Mouse (Mus musculus) heart, adult 18-20 months (tissue): ENCODE measurements around the gene Btbd6. TPM values are rescaled to one million over a fixed set of nuclear protein-coding genes. Genes with fewer than 3 reads are reported as not detected.

Experiments
- DNase-seq, 2 experiments: peaks; one replicate each; pipeline ENCODE4 v3.0.0; 2021 to 2022; ENCODE audit warnings: mixed read lengths in 1 of 2
- total RNA-seq, 2 experiments: library from RNA; stranded (reverse); gene quantifications; 2 replicates each; pipeline ENCODE4 v1.2.3; 2021

The Btbd6 gene
- total RNA-seq, 2 experiments from 2014 or later, result 24.3 to 27.6 TPM

DNA sequence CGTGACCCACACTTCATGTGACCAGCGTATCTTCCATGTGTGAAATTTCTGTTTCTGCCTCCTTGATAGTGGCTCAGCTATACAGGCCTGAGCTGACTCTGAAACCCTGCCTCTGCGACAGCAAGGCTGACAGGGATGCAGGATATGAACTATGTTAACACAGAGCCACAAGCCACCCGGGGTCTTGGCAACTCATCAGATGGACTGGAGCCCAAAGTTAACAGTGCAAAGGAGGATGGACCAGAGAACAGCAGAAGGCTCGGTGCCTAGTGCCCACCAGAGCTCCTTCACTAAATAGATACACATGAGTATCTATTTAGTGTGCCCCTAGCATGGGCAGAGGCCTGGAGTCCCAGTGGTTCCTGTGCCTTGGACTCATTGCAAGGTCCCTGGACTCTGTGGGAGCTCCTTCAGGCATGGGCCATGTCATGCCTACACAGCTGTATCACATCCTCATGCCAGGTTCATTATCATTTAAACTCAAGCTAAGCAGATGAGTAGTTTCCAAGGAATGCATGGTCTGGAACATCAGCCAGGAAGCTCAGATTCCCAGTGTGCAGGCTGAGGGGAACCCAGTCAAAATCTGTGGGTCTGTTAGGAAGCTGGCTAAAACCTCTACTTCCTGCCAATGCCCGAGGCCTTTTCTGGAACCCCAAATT is 35.5 kb downstream of the Btbd6 start:
- DNase-seq, result peak in 1 of 2 experiments; percentile 44

DNA sequence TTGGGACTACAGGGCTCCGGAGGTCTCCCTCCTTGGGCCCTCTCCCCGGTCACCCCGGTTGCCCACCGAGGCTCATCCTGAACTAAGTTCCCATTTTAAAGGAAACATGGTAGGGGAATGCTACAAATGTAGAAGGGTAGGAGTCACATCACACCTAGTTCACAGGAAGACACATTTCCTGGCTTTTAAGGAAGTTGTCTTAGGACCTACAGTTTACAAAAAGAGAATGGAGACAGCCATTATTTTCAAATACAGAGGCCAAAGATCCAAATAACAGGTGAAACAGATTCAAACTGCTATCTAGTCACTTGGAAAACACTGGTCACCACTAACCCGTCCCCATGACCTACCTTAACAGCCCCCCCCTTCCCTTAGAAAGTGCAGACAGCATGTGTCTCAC is 36.2 kb downstream of the Btbd6 start:
- DNase-seq, result no peak

DNA sequence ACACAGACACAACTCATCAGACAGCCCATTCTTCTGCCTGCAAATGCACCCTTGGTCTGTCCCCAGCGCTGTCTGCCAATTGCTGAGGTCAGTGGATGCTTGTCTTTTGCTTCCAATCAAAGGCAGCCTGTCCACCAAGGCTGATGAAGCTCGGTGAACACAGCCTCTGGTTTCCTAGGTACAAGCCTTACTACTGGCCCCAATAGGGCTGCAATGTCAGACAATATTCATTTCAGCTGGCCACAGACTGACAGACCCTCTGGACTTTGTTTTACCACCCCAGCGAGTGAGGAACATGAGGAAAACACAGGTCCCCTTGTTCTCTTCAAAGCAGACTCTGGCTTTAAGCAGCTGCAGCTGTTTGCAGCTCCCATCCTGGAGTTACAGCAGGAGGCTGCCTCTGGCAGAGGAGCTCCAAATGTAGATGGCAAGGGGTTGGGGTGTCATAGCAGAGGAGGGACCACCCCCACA is 36.8 kb downstream of the Btbd6 start:
- DNase-seq, result peak in 1 of 2 experiments; percentile 55

DNA sequence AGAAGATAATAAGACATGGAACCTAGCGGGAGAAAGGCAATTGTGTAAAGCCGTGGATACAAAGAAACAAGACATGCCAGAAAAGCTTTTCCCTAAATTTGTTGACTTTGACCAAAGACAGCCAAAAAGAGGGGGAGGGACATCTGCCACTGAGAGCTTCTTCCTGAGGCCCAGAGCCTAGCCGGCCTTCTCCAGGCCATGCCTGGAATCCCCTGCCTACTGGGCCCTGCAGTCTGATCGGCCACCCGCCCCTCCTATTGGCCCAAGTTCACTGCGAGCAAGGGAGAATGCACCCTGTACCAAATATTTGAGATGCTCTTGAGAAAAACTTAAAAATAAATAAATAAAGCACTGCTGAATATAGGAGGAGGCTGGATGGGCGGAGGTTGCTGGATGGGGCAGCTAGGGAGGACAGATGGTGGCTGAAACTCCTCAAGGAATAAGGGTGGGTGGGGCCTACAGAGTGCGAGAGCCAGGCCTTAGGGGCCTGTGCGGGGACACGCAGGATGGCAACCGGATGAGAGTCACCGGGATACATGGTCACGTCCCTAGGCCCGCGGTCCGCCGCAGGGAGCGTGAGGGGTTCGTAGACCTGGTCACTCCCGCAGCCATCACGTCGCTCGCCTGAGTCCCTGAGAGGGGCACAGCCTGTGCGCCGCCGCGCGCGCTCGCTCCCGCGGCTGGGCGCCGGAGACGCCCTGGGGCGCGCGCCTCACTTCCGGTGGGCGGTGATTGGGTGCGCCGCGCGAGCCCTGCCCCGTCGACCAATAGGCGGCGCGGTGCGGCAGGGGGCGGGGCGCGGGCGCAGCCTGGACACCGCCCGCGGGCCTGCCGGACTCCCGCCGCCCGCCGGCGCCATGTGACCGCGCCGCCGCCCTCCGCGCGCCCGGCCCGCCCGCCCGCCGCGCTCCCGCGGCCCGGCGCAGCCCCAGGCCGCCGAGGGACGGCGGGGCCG is 37.6 kb downstream of the Btbd6 start, which contains the start of gene Pacs2:
Gene Pacs2, plus strand, starts transcription at position 905 of the 955 bp plus-strand sequence.
- peak; percentile 94 to 96 for DNase-seq

DNA sequence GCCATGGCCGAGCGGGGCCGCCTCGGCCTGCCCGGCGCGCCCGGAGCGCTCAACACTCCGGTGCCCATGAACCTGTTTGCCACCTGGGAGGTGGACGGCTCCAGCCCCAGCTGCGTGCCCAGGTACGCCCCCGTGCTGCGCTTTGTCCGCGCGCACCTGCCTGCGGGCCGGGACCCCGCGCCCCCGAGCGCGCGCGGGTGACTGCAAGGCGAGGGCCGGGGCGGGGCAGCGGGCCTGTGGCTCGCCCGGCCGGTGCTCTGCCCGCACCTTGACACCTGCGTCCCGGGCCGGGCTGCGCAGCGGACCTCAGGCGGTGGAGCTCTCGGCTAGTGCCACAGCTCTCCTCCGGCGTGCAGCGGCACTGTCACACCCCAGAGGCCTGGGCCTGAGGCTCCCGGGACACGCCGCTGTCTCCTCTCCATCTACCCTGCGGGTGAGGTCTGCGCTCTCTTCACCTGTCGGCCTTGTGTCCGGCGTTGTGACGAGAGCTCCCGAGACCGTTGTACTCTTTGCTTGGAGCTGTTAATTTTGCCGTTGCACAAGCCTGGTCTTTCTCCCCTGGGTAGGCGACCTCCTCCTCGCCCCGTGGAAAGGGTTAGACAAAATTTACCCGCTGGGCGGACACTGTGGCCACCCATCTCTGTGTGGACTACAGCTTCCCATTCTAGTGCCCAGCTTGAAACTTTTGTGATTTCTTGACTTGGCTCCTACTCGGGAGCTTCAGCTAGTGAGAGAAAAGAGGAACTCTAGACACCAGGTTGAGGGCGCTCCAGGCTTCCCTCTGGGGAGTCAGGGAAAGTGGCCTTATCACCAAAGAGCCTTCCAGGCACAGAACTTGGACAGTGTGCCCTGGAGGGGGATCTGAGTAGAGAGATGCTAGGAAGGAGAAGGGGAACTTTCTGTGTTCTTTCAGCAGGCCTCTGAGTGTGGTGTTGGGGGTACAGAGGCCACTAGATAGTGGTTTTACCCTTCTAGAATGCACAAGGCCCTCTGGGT is 38.6 kb downstream of the Btbd6 start:
- DNase-seq, result peak; percentile 65 to 66

DNA sequence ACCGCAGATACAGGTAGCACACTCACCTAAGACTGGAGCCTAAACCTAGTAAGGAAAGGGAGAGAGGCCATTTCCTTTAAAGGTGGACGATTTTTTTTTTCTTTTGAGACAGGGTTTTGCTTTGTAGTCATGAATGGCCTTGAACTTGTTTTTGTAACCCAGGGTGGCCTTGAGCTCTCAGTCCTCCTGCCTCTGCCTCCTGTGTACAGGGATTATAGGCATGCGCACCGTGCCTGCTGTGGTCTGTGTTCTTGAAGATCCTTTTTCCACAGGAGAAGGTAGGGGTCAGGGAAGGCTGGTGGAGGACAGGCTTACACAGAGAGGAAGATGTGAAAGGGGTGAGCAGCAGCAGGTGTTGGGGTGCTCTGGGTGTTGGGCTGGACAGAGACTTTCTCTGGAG is 39.7 kb downstream of the Btbd6 start:
- DNase-seq, result no peak

DNA sequence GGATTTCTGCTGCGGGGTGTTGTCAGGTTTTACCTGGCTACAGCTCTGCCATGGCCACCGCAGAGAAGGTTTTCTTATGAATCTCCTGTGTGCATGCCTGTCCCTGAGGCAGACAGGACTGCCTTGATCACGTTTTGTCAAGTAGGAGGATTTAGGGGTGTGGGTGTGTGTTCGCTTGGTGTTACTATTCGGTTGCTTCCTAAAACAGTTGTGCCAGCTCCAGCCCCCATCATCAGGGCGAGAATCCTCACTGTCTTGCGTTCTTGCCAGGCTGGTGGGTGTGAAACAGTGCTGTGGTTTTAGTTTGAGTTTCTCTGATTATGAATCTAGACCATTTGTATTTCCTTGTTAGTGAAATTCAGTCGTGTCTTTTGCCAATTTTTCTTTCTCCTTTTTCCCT is 40.7 kb downstream of the Btbd6 start:
- no peak for DNase-seq

DNA sequence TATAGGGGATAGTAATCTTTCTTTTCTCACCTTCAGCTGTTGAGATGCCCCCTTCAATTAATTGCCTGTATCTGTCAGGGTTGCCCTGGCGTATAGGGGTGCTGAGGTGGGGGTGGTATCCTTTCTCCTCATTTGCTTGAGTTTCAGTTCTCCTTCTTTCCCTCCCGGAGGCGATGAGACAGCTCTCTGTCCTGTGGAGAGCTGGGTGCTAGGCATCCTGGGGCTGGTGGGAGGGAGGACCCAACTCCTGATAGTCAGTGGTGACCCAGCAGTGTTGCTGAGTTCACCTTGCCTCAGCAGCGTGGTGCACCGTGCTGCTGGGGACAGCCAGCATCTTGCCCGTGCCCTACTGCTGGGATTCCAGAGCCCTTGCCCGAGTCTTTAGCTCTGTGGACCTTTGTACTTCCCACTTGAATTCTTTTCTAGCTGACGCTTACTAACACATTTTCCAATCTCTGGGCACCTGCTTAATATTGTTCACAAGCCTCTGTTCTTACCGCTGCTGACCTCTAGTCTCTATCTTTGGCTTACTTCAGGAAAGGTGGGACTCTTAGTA is 41.2 kb downstream of the Btbd6 start:
- peak in 1 of 2 experiments; percentile 31 for DNase-seq

DNA sequence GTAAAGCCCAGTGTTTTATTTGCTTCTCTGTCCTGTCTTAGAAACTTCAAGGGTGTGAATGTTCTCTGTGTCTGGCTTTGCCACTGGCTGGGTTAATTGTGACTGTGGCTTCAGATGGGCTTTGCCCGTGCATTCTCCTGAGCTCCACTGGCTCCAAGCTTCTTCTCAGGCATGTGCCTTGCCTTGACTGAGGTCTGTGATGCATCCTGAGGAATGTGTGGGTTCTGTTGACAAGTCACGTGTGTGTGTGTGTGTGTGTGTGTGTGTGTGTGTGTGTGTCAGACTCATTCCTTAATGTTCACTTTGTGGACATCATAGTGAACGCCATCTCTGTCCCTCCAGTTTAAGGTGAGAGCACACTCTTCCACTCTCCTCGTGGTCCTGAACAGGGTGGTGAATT is 42.5 kb downstream of the Btbd6 start:
- DNase-seq, result no peak

DNA sequence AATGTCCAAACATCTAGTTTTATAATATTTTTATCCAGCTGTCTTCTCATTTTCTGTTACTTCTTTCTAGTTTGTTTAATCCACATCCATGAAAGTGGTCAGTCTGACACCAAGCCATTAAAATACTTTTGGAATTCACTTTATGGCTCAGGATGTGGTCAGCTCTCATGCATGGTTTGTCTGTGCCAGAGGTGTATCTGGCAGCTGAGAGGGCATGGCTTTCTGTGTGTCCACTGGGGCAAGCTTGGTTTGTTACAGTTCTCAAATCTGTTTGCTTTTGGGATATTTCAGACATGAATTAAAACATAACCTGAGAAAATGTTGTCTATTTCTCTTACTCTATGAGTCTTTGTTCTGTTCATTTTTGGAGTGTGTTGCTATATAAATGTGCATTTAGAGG is 45.2 kb downstream of the Btbd6 start:
- no peak for DNase-seq

DNA sequence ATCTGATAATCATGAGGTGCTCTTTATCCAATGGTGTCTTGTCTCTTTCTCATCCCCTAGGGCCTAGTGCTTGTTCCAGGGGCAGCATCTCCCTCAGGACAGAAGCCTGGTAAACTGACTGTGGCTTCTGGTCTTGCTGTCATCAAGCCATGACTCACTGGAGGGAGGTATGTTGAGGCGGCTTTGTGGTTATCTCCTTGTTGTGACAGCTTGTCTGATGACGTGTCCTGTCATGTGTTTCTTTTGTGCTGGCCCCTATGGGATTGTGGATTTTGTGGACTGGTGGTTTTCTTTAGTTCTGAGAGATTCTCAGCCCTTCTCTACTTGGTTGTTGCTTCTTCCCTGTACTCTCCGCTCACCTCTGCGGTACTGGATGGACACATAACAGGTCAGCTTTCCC is 46.8 kb downstream of the Btbd6 start:
- DNase-seq, result no peak

DNA sequence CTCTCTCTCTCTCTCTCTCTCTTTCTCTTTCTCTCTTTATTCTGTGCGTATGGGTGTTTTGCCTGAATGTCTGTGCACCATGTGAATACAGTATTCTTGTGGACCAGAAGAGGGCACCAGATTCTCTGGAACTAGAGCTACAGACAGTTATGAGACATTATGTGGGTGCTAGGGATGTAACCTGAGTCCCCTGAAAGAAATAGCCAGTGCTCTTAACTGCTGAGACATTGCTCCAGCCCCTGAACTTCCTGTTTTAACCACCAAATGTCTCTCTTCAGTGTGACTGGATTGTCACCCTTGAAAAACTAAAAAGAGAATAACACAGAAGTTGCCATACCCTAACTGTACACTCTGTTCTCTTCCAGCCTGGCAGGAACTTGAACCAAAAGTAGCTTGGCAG is 50.3 kb downstream of the Btbd6 start:
- DNase-seq, result no peak

DNA sequence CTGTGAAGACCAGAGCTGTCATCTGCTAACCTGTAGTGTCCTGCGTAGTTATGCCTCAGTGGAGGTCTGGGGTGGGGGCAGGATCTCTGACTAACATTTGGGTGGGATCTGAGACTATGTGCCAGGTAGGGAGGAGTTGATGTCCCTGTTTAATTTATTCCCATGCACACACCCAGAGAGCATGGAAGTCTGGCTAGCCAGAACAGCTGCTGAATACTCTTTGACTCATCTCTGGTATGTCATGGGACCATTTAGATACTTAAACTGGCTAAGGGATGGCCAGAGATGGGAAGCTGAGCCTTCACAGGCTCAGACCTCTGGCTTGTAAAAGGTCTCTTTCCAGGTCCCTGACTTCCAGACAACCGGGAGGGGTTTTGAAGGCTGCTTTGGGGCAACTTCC is 51.2 kb downstream of the Btbd6 start:
- DNase-seq, result no peak

DNA sequence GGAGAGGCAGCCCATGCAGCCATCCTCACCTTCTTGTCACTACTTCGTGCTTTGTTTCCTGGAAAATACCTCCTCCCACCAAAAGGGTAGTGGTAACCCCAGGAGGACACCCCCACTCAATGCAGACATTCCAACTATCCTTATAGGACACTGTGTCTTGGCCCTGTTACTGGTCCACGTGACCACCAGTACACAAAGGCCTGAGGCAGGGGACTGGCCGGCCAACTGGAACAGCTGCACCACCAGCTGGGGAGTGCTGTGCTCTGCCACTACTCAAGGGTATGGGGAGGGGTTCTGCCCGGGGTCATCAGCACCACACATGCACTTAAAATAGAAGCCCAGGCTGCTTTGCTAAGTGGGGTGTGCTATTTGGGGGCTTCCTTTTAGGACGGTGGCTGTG is 51.8 kb downstream of the Btbd6 start:
- DNase-seq, result no peak

Other genes starting within 250 kb of the Btbd6 start
- 1 to 10 TPM; 6.0 to 7.8 TPM for gene Pld4, start 215.8 kb upstream of the Btbd6 start, total RNA-seq
- 10 to 100 TPM; 15.3 to 16.6 TPM for gene Ahnak2, start 173.8 kb upstream of the Btbd6 start, total RNA-seq
- 1 to 10 TPM; 2.0 to 2.2 TPM for gene Clba1, start 167.5 kb upstream of the Btbd6 start, total RNA-seq
- 1 to 10 TPM; 5.1 to 5.6 TPM for gene Cdca4, start 147.1 kb upstream of the Btbd6 start, total RNA-seq
- 1 to 10 TPM in 1 of 2 experiments, under 1 TPM in 1; 0.37 to 1.3 TPM for gene Gpr132, start 108.3 kb upstream of the Btbd6 start, total RNA-seq
- 10 to 100 TPM; 31.5 to 38.6 TPM for gene Jag2, start 46.7 kb upstream of the Btbd6 start, total RNA-seq
- gene Nudt14, start 34.4 kb upstream of the Btbd6 start, total RNA-seq, result 1 to 10 TPM; 8.2 to 9.2 TPM
- gene Brf1, start 24.2 kb downstream of the Btbd6 start, total RNA-seq, result 10 to 100 TPM; 21.4 to 26.4 TPM
- gene Pacs2, start 38.0 kb downstream of the Btbd6 start, total RNA-seq, result 10 to 100 TPM; 33.1 to 37.1 TPM
- gene Tex22, start 98.0 kb downstream of the Btbd6 start, total RNA-seq, result not detected
- gene Mta1, start 121.8 kb downstream of the Btbd6 start, total RNA-seq, result 10 to 100 TPM; 43.9 to 46.2 TPM
- 1,000 to 10,000 TPM; 1,463 to 1,557 TPM for gene Crip2, start 163.8 kb downstream of the Btbd6 start, total RNA-seq
- gene Crip1, start 169.8 kb downstream of the Btbd6 start, total RNA-seq, result 100 to 1,000 TPM; 191 to 201 TPM
- gene Tedc1, start 179.9 kb downstream of the Btbd6 start, total RNA-seq, result under 1 TPM; 0.31 to 0.89 TPM
- not detected for gene Tmem121, start 209.4 kb downstream of the Btbd6 start, total RNA-seq